Mouse (Mus musculus): ENCODE data around the gene Ypel3. TPM values are rescaled to one million over a fixed set of nuclear protein-coding genes. Genes with fewer than 3 reads are reported as not detected.

Gene Ypel3
- total RNA-seq, 1 experiment, result 19.4 TPM

DNA sequence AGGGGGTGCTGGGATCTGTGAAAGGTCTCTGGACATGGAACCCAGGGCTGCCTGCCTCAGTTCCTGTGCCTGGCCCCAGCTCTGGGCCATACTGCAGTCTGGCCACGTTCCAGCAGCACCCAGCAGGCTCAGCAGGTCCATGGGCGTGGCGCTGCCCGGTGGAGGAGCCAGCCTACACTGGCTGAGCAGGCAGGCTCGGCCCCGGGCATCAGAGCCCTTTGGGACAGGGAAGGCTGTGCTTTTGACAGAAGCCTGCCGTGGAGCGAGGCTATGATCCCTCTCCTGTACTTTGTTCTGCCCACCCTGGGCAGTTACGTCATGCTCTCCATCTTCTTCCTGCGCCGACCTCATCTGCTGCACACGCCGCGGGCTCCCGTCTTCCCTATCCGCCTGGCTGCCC lies 10.6 kb upstream of the Ypel3 start, which contains the start of gene Gdpd3:
Gdpd3 (plus strand) TSS at position 134 of the 400 bp plus-strand sequence.
- Histone ChIP-seq H3K27ac (ENCODE audit: insufficient read depth, low read depth, low read length, poor library complexity, severe bottlenecking) (no peak within 1 kb of the TSS), H3K4me1 (ENCODE audit: control insufficient read depth in 2 of 2, insufficient read depth in 2 of 2, low read length in 2 of 2, poor library complexity in 1 of 2) (peaks cover 4 to 18% of the 10 kb centered on the region in 2 experiments; a peak in 2 of 4 replicates), H3K36me3 (ENCODE audit: control insufficient read depth, insufficient read depth, low read length, poor library complexity, severe bottlenecking) (peaks cover 30% of the 10 kb centered on the region), H3K9me3 (ENCODE audit: control insufficient read depth, insufficient read depth, low read depth, low read length) (no peaks in the 10 kb centered on the region), H3K9ac (ENCODE audit: insufficient read depth, low read depth, low read length, poor library complexity, severe bottlenecking) (no peak within 1 kb of the TSS), H3K4me3 (ENCODE audit: insufficient read depth in 1 of 2, low read depth in 1 of 2, low read length in 2 of 2, poor library complexity in 1 of 2, severe bottlenecking in 1 of 2) (peak within 1 kb of the TSS in 1 of 2 experiments; percentile 1; a peak in 1 of 4 replicates)
- no peak for DNase-seq (ENCODE audit: low read depth, low spot score)
- no peak for TF ChIP-seq CHD2 (IDR thresholded peaks at IDR 0.05; ENCODE audit: low read depth, low read length)
- no peak for TF ChIP-seq ZNF384 (IDR thresholded peaks at IDR 0.05; ENCODE audit: low read depth, low read length)
- TF ChIP-seq ZC3H11A (IDR thresholded peaks at IDR 0.05; ENCODE audit: borderline replicate concordance, low read depth, low read length), result no peak
- no peak for TF ChIP-seq HCFC1 (IDR thresholded peaks at IDR 0.05; ENCODE audit: borderline replicate concordance, insufficient read depth, low read length)
- TF ChIP-seq MAFK (IDR thresholded peaks at IDR 0.05; ENCODE audit: insufficient read depth, low read depth, low read length), result no peak
- in situ Hi-C loops (cut with MboI; ENCODE audit: low sequenced_read_pairs in 2 of 2, unreplicated experiment in 2 of 2), result no loop called here

DNA sequence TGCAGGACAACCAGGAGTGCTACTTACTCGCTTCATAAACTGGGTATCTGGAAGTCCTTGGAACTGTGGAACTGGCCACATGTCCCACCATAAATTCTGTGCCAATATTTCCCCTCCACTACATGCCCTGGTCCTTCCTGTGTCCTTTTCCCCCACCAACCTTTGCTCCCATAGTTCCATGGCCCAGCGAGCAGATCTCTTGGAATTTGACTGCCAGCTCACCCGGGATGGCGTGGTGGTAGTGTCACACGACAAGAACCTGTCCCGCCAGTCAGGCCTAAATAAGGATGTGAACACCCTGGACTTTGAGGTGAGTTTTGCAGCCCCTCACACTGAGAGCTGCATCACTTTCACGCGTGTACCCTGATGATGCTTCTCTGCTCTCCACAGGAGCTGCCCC lies 9.8 kb upstream of the Ypel3 start:
- in situ Hi-C loops (cut with MboI; ENCODE audit: low sequenced_read_pairs in 2 of 2, unreplicated experiment in 2 of 2), result no loop called here
- peaks cover 30% of the 10 kb centered on the region for H3K36me3 ChIP-seq (ENCODE audit: control insufficient read depth, insufficient read depth, low read length, poor library complexity, severe bottlenecking)

DNA sequence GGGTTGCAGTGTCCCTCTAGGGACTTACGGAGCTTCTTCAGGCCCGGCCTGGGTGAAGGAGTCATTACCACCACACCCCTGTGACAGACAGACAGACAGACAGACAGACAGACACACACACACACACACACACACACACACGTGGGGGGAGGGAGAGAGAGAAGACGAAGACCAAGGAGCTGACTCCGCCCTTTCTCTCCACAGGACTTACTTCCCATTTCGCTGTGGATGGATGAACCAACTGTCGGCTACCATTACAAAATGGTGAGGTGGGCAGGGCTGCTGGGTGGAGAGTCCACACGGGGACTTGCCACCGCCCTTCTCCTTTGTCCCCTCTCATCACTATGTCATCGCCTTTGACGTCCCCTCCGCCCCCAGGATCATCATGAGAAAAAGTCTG lies 6.0 kb upstream of the Ypel3 start:
- peak overlapping the region; percentile 36 to 44; a peak in 3 of 4 replicates for H3K4me3 ChIP-seq (ENCODE audit: insufficient read depth in 1 of 2, low read depth in 1 of 2, low read length in 2 of 2, poor library complexity in 1 of 2, severe bottlenecking in 1 of 2)
- H3K36me3 ChIP-seq (ENCODE audit: control insufficient read depth, insufficient read depth, low read length, poor library complexity, severe bottlenecking), result peaks cover 6% of the 10 kb centered on the region; the same call in 1 of the 2 replicates
- no peaks in the 10 kb centered on the region for H3K9me3 ChIP-seq (ENCODE audit: control insufficient read depth, insufficient read depth, low read depth, low read length)
- no peak for TF ChIP-seq MAFK (IDR thresholded peaks at IDR 0.05; ENCODE audit: insufficient read depth, low read depth, low read length)
- TF ChIP-seq ZC3H11A (IDR thresholded peaks at IDR 0.05; ENCODE audit: borderline replicate concordance, low read depth, low read length), result no peak
- no peak for TF ChIP-seq ZNF384 (IDR thresholded peaks at IDR 0.05; ENCODE audit: low read depth, low read length)
- no peak for TF ChIP-seq HCFC1 (IDR thresholded peaks at IDR 0.05; ENCODE audit: borderline replicate concordance, insufficient read depth, low read length)
- H3K4me1 ChIP-seq (ENCODE audit: control insufficient read depth in 2 of 2, insufficient read depth in 2 of 2, low read length in 2 of 2, poor library complexity in 1 of 2), result peaks cover 3 to 8% of the 10 kb centered on the region in 2 experiments; a peak in 2 of 4 replicates
- in situ Hi-C loops (cut with MboI; ENCODE audit: low sequenced_read_pairs in 2 of 2, unreplicated experiment in 2 of 2), result no loop called here
- peak overlapping the region; percentile 27; the same call in 1 of the 2 replicates for H3K9ac ChIP-seq (ENCODE audit: insufficient read depth, low read depth, low read length, poor library complexity, severe bottlenecking)
- H3K27ac ChIP-seq (ENCODE audit: insufficient read depth, low read depth, low read length, poor library complexity, severe bottlenecking), result no peak overlapping the region
- DNase-seq (ENCODE audit: low read depth, low spot score), result no peak

More for the DNA sequence above, 9.8 kb upstream of the Ypel3 start:
- H3K4me3 ChIP-seq (ENCODE audit: insufficient read depth in 1 of 2, low read depth in 1 of 2, low read length in 2 of 2, poor library complexity in 1 of 2, severe bottlenecking in 1 of 2), result no peak overlapping the region
- H3K4me1 ChIP-seq (ENCODE audit: control insufficient read depth in 2 of 2, insufficient read depth in 2 of 2, low read length in 2 of 2, poor library complexity in 1 of 2), result peaks cover 3 to 12% of the 10 kb centered on the region in 2 experiments; a peak in 2 of 4 replicates
- no peak for DNase-seq (ENCODE audit: low read depth, low spot score)
- H3K27ac ChIP-seq (ENCODE audit: insufficient read depth, low read depth, low read length, poor library complexity, severe bottlenecking), result no peak overlapping the region
- TF ChIP-seq HCFC1 (IDR thresholded peaks at IDR 0.05; ENCODE audit: borderline replicate concordance, insufficient read depth, low read length) (no peak), ZC3H11A (IDR thresholded peaks at IDR 0.05; ENCODE audit: borderline replicate concordance, low read depth, low read length) (no peak), ZNF384 (IDR thresholded peaks at IDR 0.05; ENCODE audit: low read depth, low read length) (no peak), CHD2 (IDR thresholded peaks at IDR 0.05; ENCODE audit: low read depth, low read length) (no peak), MAFK (IDR thresholded peaks at IDR 0.05; ENCODE audit: insufficient read depth, low read depth, low read length) (no peak)
- no peak overlapping the region for H3K9ac ChIP-seq (ENCODE audit: insufficient read depth, low read depth, low read length, poor library complexity, severe bottlenecking)
- no peaks in the 10 kb centered on the region for H3K9me3 ChIP-seq (ENCODE audit: control insufficient read depth, insufficient read depth, low read depth, low read length)

DNA sequence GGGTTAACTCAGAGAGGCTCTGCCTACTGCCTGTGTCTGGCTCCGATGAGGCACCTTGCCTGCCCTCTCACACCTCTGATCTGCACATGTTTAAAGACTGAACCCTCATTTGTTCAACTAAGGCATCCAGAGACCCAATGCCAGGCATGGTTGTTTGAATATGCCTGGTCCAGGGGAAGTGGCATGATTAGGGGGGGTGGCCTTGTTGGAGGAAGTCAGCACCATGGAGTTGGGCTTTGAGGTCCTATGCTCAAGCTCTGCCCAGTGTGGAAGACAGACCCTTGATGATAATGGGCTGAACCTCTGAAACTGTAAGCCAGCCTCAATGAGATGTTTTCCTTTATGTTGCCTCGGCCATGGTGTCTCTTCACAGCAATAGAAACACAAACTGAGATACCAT lies 3.4 kb upstream of the Ypel3 start:
- in situ Hi-C loops (cut with MboI; ENCODE audit: low sequenced_read_pairs in 2 of 2, unreplicated experiment in 2 of 2), result no loop called here
- TF ChIP-seq ZNF384 (IDR thresholded peaks at IDR 0.05; ENCODE audit: low read depth, low read length) (no peak), ZC3H11A (IDR thresholded peaks at IDR 0.05; ENCODE audit: borderline replicate concordance, low read depth, low read length) (no peak), HCFC1 (IDR thresholded peaks at IDR 0.05; ENCODE audit: borderline replicate concordance, insufficient read depth, low read length) (no peak), CHD2 (IDR thresholded peaks at IDR 0.05; ENCODE audit: low read depth, low read length) (no peak), MAFK (IDR thresholded peaks at IDR 0.05; ENCODE audit: insufficient read depth, low read depth, low read length) (no peak)
- peaks cover 3% of the 10 kb centered on the region; the same call in 1 of the 2 replicates for H3K36me3 ChIP-seq (ENCODE audit: control insufficient read depth, insufficient read depth, low read length, poor library complexity, severe bottlenecking)

More for the DNA sequence above, 3.4 kb upstream of the Ypel3 start:
- Histone ChIP-seq H3K4me1 (ENCODE audit: control insufficient read depth in 2 of 2, insufficient read depth in 2 of 2, low read length in 2 of 2, poor library complexity in 1 of 2) (peaks cover 5 to 13% of the 10 kb centered on the region in 2 experiments; a peak in 3 of 4 replicates), H3K9ac (ENCODE audit: insufficient read depth, low read depth, low read length, poor library complexity, severe bottlenecking) (peak overlapping the region; percentile 27; the same call in 1 of the 2 replicates), H3K27ac (ENCODE audit: insufficient read depth, low read depth, low read length, poor library complexity, severe bottlenecking) (peak overlapping the region; percentile 9; the same call in 1 of the 2 replicates), H3K9me3 (ENCODE audit: control insufficient read depth, insufficient read depth, low read depth, low read length) (no peaks in the 10 kb centered on the region), H3K4me3 (ENCODE audit: insufficient read depth in 1 of 2, low read depth in 1 of 2, low read length in 2 of 2, poor library complexity in 1 of 2, severe bottlenecking in 1 of 2) (peak overlapping the region; percentile 3 to 7; a peak in 1 of 4 replicates)
- no peak for DNase-seq (ENCODE audit: low read depth, low spot score)

Measured in ES-E14 (cell line).